Mouse (Mus musculus) limb, embryonic 13.5 days (tissue): ENCODE data around the gene Scin. TPM values are rescaled to one million over a fixed set of nuclear protein-coding genes. Genes with fewer than 3 reads are reported as not detected.

Source experiments
- ATAC-seq: fragments of 200-750 bp; cut with Nextera tagmentation; 2 replicates; pipeline ENCODE4 v1.8.0; 2017; ENCODE audit warnings: low read depth, moderate number of reproducible peaks, moderate TSS enrichment; ENCODE audit not compliant: low FRiP score
- H3K27ac ChIP-seq: fragments of 300-500 bp; sonication (generic); 2 replicates; pipeline ENCODE4 v1.5.1; 2015; ENCODE audit warnings: inconsistent platforms, mild to moderate bottlenecking, moderate library complexity
- H3K27me3 ChIP-seq: fragments of 300-500 bp; sonication (generic); 2 replicates; pipeline ENCODE4 v1.6.1; 2015; ENCODE audit warnings: mild to moderate bottlenecking, inconsistent platforms
- H3K36me3 ChIP-seq: fragments of 300-500 bp; sonication (generic); 2 replicates; pipeline ENCODE4 v1.6.1; 2015; ENCODE audit warnings: inconsistent platforms, mild to moderate bottlenecking, moderate library complexity
- H3K4me1 ChIP-seq: fragments of 300-500 bp; sonication (generic); 2 replicates; pipeline ENCODE4 v1.6.1; 2015; ENCODE audit warnings: inconsistent platforms
- H3K4me2 ChIP-seq: fragments of 300-500 bp; sonication (generic); replicated peaks from 2 replicates; pipeline ENCODE4 v1.6.1; 2015; ENCODE audit warnings: inconsistent platforms, mild to moderate bottlenecking, moderate library complexity
- H3K4me3 ChIP-seq: fragments of 300-500 bp; sonication (generic); 2 replicates; pipeline ENCODE4 v1.5.1; 2015; ENCODE audit warnings: moderate library complexity, mild to moderate bottlenecking, inconsistent platforms
- H3K9ac ChIP-seq: fragments of 300-500 bp; sonication (generic); 2 replicates; pipeline ENCODE4 v1.6.1; 2015; ENCODE audit warnings: mild to moderate bottlenecking, inconsistent platforms
- H3K9me3 ChIP-seq: fragments of 300-500 bp; sonication (generic); 2 replicates; pipeline ENCODE4 v1.6.1; 2016; ENCODE audit warnings: inconsistent platforms
- WGBS: fragments of 180-500 bp; shearing (Covaris S2); methylation state at CpG from one replicate; pipeline ENCODE4 v1.1.7; 2015; 5-methylcytosine and 5-hydroxymethylcytosine counted together
- polyA plus RNA-seq: library from polyadenylated mRNA; unstranded; fragments of >200 nt; fragmentation: Nextera tagmentation; extraction: Ambion mirVana; gene quantifications from 2 replicates; pipeline ENCODE4 v1.2.1, GENCODE M21; 2015

The Scin gene
- polyA plus RNA-seq, 1 experiment from 2014 or later, result 12.3 TPM

DNA sequence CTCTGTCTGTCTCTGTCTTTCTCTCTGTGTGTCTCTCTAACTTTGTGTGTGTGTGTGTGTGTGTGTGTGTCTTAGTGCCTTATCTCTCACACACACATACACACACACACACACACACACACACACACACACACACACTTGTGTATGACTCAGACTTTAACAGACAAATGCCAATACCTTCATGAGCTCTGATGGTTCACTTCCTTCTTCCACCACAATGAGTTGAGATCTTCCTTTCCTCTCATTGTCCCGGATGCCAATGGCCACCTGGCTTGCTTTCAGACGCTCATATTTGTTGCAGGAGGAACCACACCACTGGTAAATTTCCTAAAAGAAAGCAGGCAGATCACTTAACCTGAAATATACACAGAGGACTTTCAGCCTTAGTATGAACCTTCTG lies 29.3 kb downstream of the Scin start:
- H3K27me3 ChIP-seq, result no peaks in the 10 kb centered on the region
- no peak overlapping the region for H3K4me3 ChIP-seq
- no peaks in the 10 kb centered on the region for H3K36me3 ChIP-seq
- no peaks in the 10 kb centered on the region for H3K9me3 ChIP-seq
- ATAC-seq, result no peak
- no peak overlapping the region for H3K27ac ChIP-seq
- H3K9ac ChIP-seq, result no peak overlapping the region
- WGBS, result 73% methylated on average over 2 of the region's 2 CpGs
- no peaks in the 10 kb centered on the region for H3K4me1 ChIP-seq
- no peak overlapping the region for H3K4me2 ChIP-seq

DNA sequence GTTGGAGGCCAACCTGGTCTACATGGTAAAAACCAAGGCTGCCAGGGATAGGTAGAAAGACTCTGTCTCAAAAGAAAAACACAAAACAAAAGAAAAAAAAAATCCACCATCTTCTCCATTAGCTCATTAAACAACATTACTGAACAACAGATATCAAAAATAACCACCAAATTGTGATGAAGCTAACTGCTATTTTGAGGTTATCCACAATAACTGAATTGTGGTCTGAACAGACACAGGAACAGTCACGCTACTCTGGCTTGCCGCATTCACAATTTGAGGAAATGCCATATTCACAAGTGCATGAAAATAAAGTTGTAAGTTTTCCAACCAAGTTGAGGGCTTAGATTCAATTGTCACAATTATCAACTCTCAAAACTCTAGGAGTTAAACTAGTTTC lies 31.7 kb downstream of the Scin start:
- no peak for ATAC-seq

DNA sequence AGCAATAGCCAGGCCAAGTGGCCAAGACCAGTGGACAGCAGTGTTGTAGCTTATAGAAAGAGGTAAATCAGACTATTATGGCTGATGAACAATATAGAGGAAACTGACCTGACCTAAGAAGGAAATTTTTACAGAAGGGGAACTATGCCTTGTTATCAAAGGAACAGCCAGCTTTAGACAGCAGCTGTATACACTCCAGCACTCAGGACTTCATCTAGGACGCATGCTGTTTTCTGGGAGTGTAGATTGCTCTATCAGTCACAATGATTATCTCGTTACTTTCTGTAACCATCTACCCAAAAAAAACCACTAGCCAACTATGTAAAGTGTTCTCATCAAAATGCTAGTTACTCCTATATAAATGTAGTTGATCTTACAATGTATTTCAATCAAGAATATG lies 34.6 kb downstream of the Scin start:
- no peak overlapping the region for H3K27ac ChIP-seq
- no peak overlapping the region for H3K4me3 ChIP-seq
- H3K27me3 ChIP-seq, result no peaks in the 10 kb centered on the region
- no peaks in the 10 kb centered on the region for H3K36me3 ChIP-seq
- ATAC-seq, result no peak
- no peak overlapping the region for H3K9ac ChIP-seq
- H3K4me2 ChIP-seq, result no peak overlapping the region
- H3K4me1 ChIP-seq, result no peaks in the 10 kb centered on the region
- 83% methylated on average over 2 of the region's 2 CpGs for WGBS
- no peaks in the 10 kb centered on the region for H3K9me3 ChIP-seq

More for the DNA sequence above, 31.7 kb downstream of the Scin start:
- Histone ChIP-seq H3K9me3 (no peaks in the 10 kb centered on the region), H3K9ac (no peak overlapping the region), H3K4me2 (no peak overlapping the region), H3K36me3 (no peaks in the 10 kb centered on the region), H3K27me3 (no peaks in the 10 kb centered on the region), H3K4me3 (no peak overlapping the region), H3K4me1 (no peaks in the 10 kb centered on the region), H3K27ac (no peak overlapping the region)
- 88% methylated on average over 2 of the region's 2 CpGs for WGBS

DNA sequence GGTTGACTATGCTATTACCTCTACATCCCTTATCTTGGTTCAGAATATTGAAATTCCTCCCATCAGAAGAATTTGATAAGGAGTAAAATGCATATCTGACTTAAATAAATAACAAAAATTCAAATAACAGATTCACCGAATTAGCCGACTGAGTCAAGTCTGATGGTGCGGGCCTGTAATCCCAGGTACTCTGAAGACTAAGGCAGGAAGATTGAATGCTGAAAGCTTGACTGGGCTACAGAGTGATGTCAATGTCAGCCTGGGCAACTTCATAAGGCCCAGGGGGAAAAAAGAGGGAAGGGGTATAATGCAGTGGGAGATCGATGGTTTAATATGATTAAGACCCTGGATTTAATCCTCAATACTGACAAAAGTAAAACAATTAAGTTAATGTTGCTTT lies 36.6 kb downstream of the Scin start:
- Histone ChIP-seq H3K27ac (no peak overlapping the region), H3K9ac (no peak overlapping the region), H3K4me3 (no peak overlapping the region), H3K9me3 (no peaks in the 10 kb centered on the region), H3K36me3 (no peaks in the 10 kb centered on the region), H3K4me1 (no peaks in the 10 kb centered on the region), H3K4me2 (no peak overlapping the region), H3K27me3 (no peaks in the 10 kb centered on the region)
- no peak for ATAC-seq
- 91% methylated on average over 4 of the region's 4 CpGs for WGBS

- Histone ChIP-seq H3K27me3 (no peaks in the 10 kb centered on the region), H3K9me3 (no peaks in the 10 kb centered on the region), H3K4me2 (no peak overlapping the region), H3K9ac (no peak overlapping the region), H3K36me3 (no peaks in the 10 kb centered on the region), H3K4me1 (no peaks in the 10 kb centered on the region), H3K27ac (no peak overlapping the region), H3K4me3 (no peak overlapping the region)
- 93% methylated on average over 5 of the region's 5 CpGs for WGBS
- ATAC-seq, result no peak
Observed at GRCm38 (mm10) chr12:40097023-40097422, 37.0 kb downstream of the Scin start.

DNA sequence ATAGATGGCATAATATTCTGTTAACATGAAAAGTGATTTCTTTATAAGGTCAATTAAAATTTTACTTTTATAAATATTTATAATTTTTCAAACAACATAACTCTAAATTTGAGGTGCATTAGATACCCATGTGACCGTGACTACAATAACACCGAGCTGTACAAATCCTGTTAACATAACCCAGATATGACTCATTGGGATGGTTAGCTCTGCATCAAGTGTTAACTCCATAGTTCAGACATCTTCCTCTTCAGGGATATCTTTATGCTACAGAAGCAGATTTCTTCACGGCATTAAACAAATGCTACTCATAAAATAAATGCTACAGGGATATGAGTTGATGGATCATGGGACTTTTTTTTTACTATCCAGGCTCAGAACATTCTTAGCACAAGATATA lies 37.6 kb downstream of the Scin start:
- Histone ChIP-seq H3K9me3 (no peaks in the 10 kb centered on the region), H3K4me1 (no peaks in the 10 kb centered on the region), H3K27me3 (no peaks in the 10 kb centered on the region), H3K36me3 (no peaks in the 10 kb centered on the region), H3K9ac (no peak overlapping the region), H3K4me2 (no peak overlapping the region), H3K27ac (no peak overlapping the region), H3K4me3 (no peak overlapping the region)
- WGBS, result 87% methylated on average over 3 of the region's 3 CpGs
- no peak for ATAC-seq

GRCm38 (mm10) chr12:40090017-40090416 lies 44.0 kb downstream of the Scin start:
- no peaks in the 10 kb centered on the region for H3K27me3 ChIP-seq
- no peaks in the 10 kb centered on the region for H3K4me1 ChIP-seq
- no peak for ATAC-seq
- no peaks in the 10 kb centered on the region for H3K9me3 ChIP-seq
- no peak overlapping the region for H3K9ac ChIP-seq
- no peak overlapping the region for H3K27ac ChIP-seq
- WGBS, result 82% methylated on average over 3 of the region's 3 CpGs
- H3K4me2 ChIP-seq, result no peak overlapping the region
- no peak overlapping the region for H3K4me3 ChIP-seq
- no peaks in the 10 kb centered on the region for H3K36me3 ChIP-seq

- Histone ChIP-seq H3K4me1 (no peaks in the 10 kb centered on the region), H3K9ac (no peak overlapping the region), H3K4me3 (no peak overlapping the region), H3K27ac (no peak overlapping the region), H3K27me3 (no peaks in the 10 kb centered on the region), H3K4me2 (no peak overlapping the region), H3K9me3 (no peaks in the 10 kb centered on the region), H3K36me3 (no peaks in the 10 kb centered on the region)
- no peak for ATAC-seq
- WGBS, result 76% methylated on average over 5 of the region's 5 CpGs
Observed at GRCm38 (mm10) chr12:40085731-40086322, 48.2 kb downstream of the Scin start.

DNA sequence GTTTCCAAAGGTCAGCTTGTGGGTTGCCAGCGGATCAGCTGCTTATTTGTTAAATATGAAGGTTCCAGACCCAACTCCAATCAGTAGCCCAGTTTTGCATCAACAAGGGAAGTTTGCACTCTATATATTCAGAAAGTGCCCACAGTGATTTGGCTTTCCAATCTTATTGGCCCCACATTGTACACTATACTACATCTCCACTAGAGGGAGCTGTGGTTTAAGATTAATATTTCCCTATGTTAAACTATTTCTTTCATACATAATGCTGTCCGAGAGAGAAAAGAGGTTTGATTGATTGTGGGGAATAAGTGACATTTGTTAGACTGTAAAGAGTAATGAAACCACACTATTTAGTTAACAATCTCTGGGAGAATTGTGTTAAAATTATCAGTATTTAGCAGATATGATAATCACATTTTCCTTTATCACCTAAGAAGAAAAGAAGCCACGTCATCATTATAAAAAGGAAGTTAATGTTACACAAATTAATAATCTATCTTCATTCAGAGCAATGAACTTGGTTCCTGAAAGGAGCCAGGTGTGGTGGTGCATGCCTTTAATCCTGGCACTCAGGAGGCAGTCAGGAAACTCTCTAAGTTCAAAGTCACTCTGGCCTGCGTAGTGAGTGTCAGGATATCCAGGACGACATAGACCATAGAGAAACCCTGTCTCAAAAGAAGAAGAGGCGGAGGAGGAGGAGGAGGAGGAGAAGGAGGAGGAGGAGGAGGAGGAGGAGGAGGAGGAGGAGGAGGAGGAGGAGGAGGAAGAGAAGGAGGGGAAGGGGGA lies 51.4 kb downstream of the Scin start:
- no peak for ATAC-seq

GRCm38 (mm10) chr12:40082048-40082447 lies 52.0 kb downstream of the Scin start:
- H3K9me3 ChIP-seq, result no peaks in the 10 kb centered on the region
- H3K4me2 ChIP-seq, result no peak overlapping the region
- no peak overlapping the region for H3K9ac ChIP-seq
- no peak for ATAC-seq
- 74% methylated on average over 5 of the region's 5 CpGs for WGBS
- no peaks in the 10 kb centered on the region for H3K4me1 ChIP-seq
- H3K27ac ChIP-seq, result no peak overlapping the region
- no peaks in the 10 kb centered on the region for H3K36me3 ChIP-seq
- no peaks in the 10 kb centered on the region for H3K27me3 ChIP-seq
- no peak overlapping the region for H3K4me3 ChIP-seq

More for the DNA sequence above, 51.4 kb downstream of the Scin start:
- Histone ChIP-seq H3K4me2 (no peak overlapping the region), H3K27ac (no peak overlapping the region), H3K4me3 (no peak overlapping the region), H3K9me3 (no peaks in the 10 kb centered on the region), H3K9ac (no peak overlapping the region), H3K4me1 (no peaks in the 10 kb centered on the region), H3K36me3 (no peaks in the 10 kb centered on the region), H3K27me3 (no peaks in the 10 kb centered on the region)
- 50% methylated on average over 5 of the region's 6 CpGs for WGBS

DNA sequence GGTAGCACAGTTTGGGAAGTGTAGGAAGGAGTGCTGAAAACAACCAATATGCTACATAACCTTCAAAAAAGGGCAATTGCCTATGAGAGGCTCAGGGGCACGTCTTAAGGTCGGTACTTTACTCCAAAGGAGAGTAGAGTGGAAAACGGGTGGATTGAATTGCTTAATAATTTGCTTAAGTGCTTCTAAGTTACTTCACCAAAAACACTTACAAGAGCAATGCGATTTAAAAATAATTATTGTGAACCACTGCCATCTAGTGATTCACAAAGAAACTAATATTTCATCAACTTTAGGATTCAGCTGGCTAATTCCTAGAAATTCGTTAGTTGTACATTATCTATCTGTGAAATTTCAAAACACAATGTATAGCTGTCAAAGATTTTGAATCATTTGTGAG lies 60.4 kb downstream of the Scin start:
- no peaks in the 10 kb centered on the region for H3K4me1 ChIP-seq
- 63% methylated on average over 5 of the region's 5 CpGs for WGBS
- no peaks in the 10 kb centered on the region for H3K36me3 ChIP-seq
- H3K9me3 ChIP-seq, result no peaks in the 10 kb centered on the region
- H3K4me3 ChIP-seq, result no peak overlapping the region
- no peak overlapping the region for H3K4me2 ChIP-seq
- no peaks in the 10 kb centered on the region for H3K27me3 ChIP-seq
- H3K9ac ChIP-seq, result no peak overlapping the region
- no peak for ATAC-seq
- H3K27ac ChIP-seq, result no peak overlapping the region

DNA sequence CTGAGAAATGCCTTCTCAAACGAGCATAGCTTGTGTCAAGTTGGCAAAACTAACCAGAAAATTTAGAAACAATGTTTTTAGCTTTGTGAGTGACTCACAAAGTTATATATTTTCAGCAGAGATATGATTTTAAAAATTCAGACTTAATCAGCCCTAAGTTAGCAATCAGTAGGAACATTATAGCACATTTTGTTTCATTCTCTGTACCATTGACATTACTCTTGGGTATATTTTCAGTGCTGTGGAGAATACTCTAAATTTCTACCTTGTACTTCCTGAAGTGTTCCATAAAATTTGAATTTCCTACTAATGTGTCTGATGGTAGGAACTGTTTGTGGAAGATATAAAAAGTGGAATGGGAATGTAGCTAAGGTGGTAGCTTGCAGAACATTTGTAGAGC lies 87.0 kb downstream of the Scin start:
- no peak overlapping the region for H3K4me3 ChIP-seq
- no peaks in the 10 kb centered on the region for H3K9me3 ChIP-seq
- 52% methylated on average over 1 of the region's 1 CpGs for WGBS
- no peaks in the 10 kb centered on the region for H3K27me3 ChIP-seq
- H3K36me3 ChIP-seq, result no peaks in the 10 kb centered on the region
- no peak overlapping the region for H3K9ac ChIP-seq
- no peak overlapping the region for H3K27ac ChIP-seq
- no peak overlapping the region for H3K4me2 ChIP-seq
- no peaks in the 10 kb centered on the region for H3K4me1 ChIP-seq
- no peak for ATAC-seq
